Mouse (Mus musculus) midbrain, embryonic 14.5 days (tissue): ENCODE results near the gene Zfp82. TPM values are rescaled to one million over a fixed set of nuclear protein-coding genes. Genes with fewer than 3 reads are reported as not detected.

ENCODE experiments used
- ATAC-seq: fragments of 200-750 bp; cut with Nextera tagmentation; 2 replicates; pipeline ENCODE4 v1.8.0; 2017; ENCODE audit warnings: moderate number of reproducible peaks, moderate library complexity; ENCODE audit not compliant: low FRiP score, low TSS enrichment
- DNase-seq: peaks from one replicate; pipeline ENCODE4 v3.0.0-alpha.2; 2015
- H3K27ac ChIP-seq: fragments of 300-500 bp; sonication (generic); replicated peaks from 2 replicates; pipeline ENCODE4 v1.5.1; 2014; ENCODE audit warnings: mild to moderate bottlenecking, low read depth, low read length, moderate library complexity
- H3K27me3 ChIP-seq: fragments of 300-500 bp; sonication (generic); 2 replicates; pipeline ENCODE4 v1.6.1; 2014; ENCODE audit warnings: low read length, control low read depth, mixed read lengths; ENCODE audit not compliant: control insufficient read depth, insufficient read depth
- H3K36me3 ChIP-seq: fragments of 300-500 bp; sonication (generic); 2 replicates; pipeline ENCODE4 v1.6.1; 2014; ENCODE audit warnings: low read length, control low read depth; ENCODE audit not compliant: control insufficient read depth, insufficient read depth
- H3K4me1 ChIP-seq: fragments of 300-500 bp; sonication (generic); 2 replicates; pipeline ENCODE4 v1.6.1; 2014; ENCODE audit warnings: mild to moderate bottlenecking, antibody characterized with exemption, low read length, control low read depth; ENCODE audit not compliant: control insufficient read depth, insufficient read depth
- H3K4me2 ChIP-seq: fragments of 300-500 bp; sonication (generic); 2 replicates; pipeline ENCODE4 v1.6.1; 2014; ENCODE audit warnings: mild to moderate bottlenecking, low read length, moderate library complexity
- H3K4me3 ChIP-seq: fragments of 300-500 bp; sonication (generic); replicated peaks from 2 replicates; pipeline ENCODE4 v1.5.1; 2014; ENCODE audit warnings: low read depth, low read length
- H3K9ac ChIP-seq: fragments of 300-500 bp; sonication (generic); replicated peaks from 2 replicates; pipeline ENCODE4 v1.6.1; 2014; ENCODE audit warnings: mild to moderate bottlenecking, low read length, moderate library complexity
- H3K9me3 ChIP-seq: fragments of 300-500 bp; sonication (generic); 2 replicates; pipeline ENCODE4 v1.6.1; 2016; ENCODE audit warnings: low read length, control low read depth, mixed read lengths; ENCODE audit not compliant: control insufficient read depth
- WGBS: fragments of 180-500 bp; shearing (Covaris S2); extraction: QIAGEN DNeasy Blood & Tissue Kit; methylation state at CpG from one replicate; pipeline ENCODE4 v1.1.7; 2014; 5-methylcytosine and 5-hydroxymethylcytosine counted together
- polyA plus RNA-seq: library from polyadenylated mRNA; unstranded; fragments of >200 nt; fragmentation: Nextera tagmentation; extraction: Ambion mirVana; gene quantifications from 2 replicates; pipeline ENCODE4 v1.2.1, GENCODE M21; 2014

The Zfp82 gene
- polyA plus RNA-seq, 1 experiment from 2014 or later = 11.6 TPM

DNA sequence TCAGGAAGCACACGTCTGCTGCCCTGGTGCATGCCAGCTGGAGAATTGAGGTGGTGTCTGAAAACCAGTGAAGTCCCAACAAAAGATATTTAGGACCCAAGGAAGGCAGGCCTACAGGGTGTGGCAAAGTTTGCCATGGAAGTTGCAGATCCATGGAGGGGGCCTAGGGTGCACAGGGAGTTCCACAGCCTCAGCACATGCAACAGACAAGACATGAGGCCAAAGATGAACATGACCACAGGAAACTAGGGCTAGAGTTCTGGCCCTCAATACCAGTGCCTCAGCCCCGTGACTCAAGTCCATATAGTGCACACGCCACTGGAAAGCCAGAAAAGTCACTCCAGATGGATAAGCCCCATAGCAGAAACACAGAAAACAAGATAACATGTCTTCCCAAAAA lies 44.1 kb downstream of the Zfp82 start:
- WGBS = 88% methylated on average over 3 of the region's 3 CpGs
- Histone ChIP-seq H3K9me3 (no peaks in the 10 kb centered on the region), H3K4me3 (no peak overlapping the region), H3K9ac (no peak overlapping the region), H3K4me1 (no peaks in the 10 kb centered on the region), H3K27me3 (no peaks in the 10 kb centered on the region), H3K27ac (no peak overlapping the region), H3K36me3 (peaks cover 41% of the 10 kb centered on the region), H3K4me2 (no peak overlapping the region)
- no peak for DNase-seq
- no peak for ATAC-seq

DNA sequence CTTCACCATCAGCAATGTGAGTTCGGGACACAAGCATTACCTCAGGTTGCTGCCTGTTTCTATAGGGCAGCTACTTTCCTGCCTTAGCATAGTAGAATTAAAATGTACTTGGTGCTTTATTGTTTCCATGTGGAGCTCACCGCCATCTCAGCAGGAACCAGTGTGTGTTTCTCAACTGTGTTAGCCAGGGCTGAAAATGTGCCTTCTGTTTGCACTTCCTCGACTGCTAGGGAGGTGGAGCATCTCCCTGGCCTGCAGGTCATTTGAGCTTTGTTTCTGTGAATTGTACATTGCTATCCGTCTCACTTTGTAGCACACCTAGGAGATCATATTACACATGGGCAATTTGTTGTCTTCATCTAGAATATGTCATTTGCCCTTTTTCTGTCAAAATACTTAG lies 45.4 kb downstream of the Zfp82 start:
- Histone ChIP-seq H3K4me3 (no peak overlapping the region), H3K36me3 (peaks cover 54% of the 10 kb centered on the region), H3K4me1 (no peaks in the 10 kb centered on the region), H3K27me3 (no peaks in the 10 kb centered on the region), H3K27ac (no peak overlapping the region), H3K9me3 (no peaks in the 10 kb centered on the region), H3K9ac (no peak overlapping the region), H3K4me2 (no peak overlapping the region)
- no peak for DNase-seq
- 82% methylated on average over 4 of the region's 4 CpGs for WGBS
- ATAC-seq = no peak

DNA sequence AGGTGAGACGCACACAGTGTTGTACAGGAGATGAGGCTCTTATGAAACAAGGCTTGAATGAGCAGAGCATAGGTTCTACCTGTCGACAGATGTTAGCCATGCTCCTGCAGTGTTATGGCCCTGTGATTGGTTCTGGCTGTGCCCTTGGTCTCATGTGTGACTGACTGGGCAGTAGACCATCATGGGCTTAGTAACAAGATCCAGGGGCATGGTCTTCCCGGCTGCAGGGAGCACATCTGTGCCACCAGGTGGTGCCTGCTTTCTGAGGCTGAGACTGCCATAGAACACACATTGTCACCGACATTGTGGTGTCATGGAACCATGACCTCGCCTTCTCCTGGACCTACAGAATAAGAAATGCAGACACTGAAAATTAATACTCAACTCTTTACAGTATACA lies 47.3 kb downstream of the Zfp82 start:
- H3K9ac ChIP-seq = no peak overlapping the region
- DNase-seq (peak; percentile 7), ATAC-seq (no peak)
- H3K36me3 ChIP-seq = peaks cover 62% of the 10 kb centered on the region
- no peak overlapping the region for H3K27ac ChIP-seq
- H3K9me3 ChIP-seq = no peaks in the 10 kb centered on the region
- no peak overlapping the region for H3K4me2 ChIP-seq
- no peak overlapping the region for H3K4me3 ChIP-seq
- WGBS = 86% methylated on average over 5 of the region's 5 CpGs
- H3K27me3 ChIP-seq = no peaks in the 10 kb centered on the region
- no peaks in the 10 kb centered on the region for H3K4me1 ChIP-seq

DNA sequence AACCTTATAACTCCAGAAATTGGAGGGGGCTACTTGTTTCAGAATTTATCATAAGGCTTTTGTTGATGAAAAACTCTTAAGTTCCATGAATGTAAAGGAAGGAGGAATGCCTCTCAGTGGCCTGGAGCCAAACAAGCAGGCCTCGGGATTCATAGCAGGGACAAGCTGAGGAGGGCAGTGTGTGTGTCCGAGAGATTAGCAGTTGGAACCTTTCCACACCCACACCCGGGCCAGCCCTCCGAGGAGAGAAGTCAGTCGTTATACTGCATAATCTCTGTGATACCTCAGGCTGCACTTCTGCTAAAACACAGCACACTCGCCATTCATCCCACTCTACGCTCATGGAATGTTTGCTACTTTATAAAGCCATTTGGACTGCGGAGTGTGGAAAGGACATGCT lies 48.9 kb downstream of the Zfp82 start:
- no peak overlapping the region for H3K4me2 ChIP-seq
- H3K27me3 ChIP-seq = no peaks in the 10 kb centered on the region
- no peak overlapping the region for H3K4me3 ChIP-seq
- 93% methylated on average over 8 of the region's 8 CpGs for WGBS
- no peak overlapping the region for H3K27ac ChIP-seq
- no peaks in the 10 kb centered on the region for H3K9me3 ChIP-seq
- H3K9ac ChIP-seq = no peak overlapping the region
- no peak for DNase-seq
- H3K4me1 ChIP-seq = no peaks in the 10 kb centered on the region
- peaks cover 74% of the 10 kb centered on the region for H3K36me3 ChIP-seq
- no peak for ATAC-seq

DNA sequence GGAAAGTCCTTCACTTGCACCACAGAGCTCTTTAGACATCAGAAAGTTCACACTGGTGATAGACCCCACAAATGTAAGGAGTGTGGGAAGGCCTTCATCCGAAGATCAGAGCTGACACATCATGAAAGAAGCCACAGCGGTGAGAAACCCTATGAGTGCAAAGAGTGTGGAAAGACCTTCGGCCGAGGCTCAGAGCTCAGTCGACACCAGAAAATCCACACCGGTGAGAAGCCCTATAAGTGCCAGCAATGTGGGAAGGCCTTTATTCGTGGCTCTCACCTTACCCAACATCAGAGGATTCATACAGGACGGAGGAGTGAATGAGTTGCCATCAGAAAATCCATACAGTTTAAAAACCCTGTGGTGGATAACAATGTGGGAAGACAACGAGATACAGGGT lies 49.4 kb downstream of the Zfp82 start:
- H3K36me3 ChIP-seq = peaks cover 77% of the 10 kb centered on the region

DNA sequence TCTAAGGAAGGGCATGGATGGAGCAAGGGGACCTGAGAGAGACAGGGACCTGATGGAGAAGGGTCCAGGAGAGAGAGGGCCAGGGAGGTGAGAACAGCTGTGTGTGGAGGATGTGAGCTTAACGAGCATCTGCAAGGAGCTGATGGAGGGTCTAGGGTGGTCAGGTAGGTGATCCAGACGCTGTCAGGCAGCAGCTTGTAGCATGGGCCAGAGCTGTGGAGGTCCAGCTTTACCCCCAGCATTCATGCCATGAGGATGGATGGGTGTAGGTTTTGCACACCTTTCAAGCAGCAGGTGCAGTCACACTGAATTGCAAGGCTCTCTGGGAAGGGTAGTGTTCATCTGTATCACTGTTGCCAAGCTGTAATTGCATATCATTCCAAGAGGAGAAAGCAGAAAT lies 53.2 kb downstream of the Zfp82 start:
- WGBS = 94% methylated on average over 2 of the region's 2 CpGs
- Histone ChIP-seq H3K9me3 (no peaks in the 10 kb centered on the region), H3K4me2 (no peak overlapping the region), H3K36me3 (peaks cover 76% of the 10 kb centered on the region), H3K9ac (no peak overlapping the region), H3K27ac (no peak overlapping the region), H3K4me3 (no peak overlapping the region), H3K27me3 (no peaks in the 10 kb centered on the region), H3K4me1 (no peaks in the 10 kb centered on the region)
- no peak for DNase-seq
- ATAC-seq = no peak

More for the DNA sequence above, 49.4 kb downstream of the Zfp82 start:
- Histone ChIP-seq H3K9me3 (no peaks in the 10 kb centered on the region), H3K27ac (no peak overlapping the region), H3K4me1 (no peaks in the 10 kb centered on the region), H3K9ac (no peak overlapping the region), H3K4me3 (no peak overlapping the region), H3K4me2 (no peak overlapping the region), H3K27me3 (no peaks in the 10 kb centered on the region)
- ATAC-seq (no peak), DNase-seq (no peak)
- 97% methylated on average over 9 of the region's 9 CpGs for WGBS

DNA sequence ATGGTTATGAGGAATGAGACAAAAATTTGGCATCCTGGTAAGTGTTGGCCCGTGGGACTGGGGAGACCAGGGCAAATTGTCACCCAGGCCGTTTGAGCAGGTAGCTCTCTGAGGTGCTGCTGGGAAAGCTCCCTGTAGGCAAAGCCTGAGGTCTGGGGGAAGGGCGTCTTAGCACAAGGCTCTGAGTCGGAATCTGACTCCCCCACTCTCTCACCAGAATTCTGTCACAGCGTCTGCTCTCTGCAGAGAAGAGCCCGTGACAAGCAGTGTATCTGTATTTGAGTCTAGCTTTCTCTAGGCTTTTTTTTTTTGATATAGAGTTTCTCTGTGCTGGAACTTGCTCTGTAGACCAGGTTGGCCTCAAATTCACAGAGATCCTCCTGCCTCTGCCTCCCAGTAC lies 55.5 kb downstream of the Zfp82 start:
- Histone ChIP-seq H3K27me3 (no peaks in the 10 kb centered on the region), H3K4me1 (no peaks in the 10 kb centered on the region), H3K27ac (no peak overlapping the region), H3K9me3 (no peaks in the 10 kb centered on the region), H3K9ac (no peak overlapping the region), H3K4me2 (no peak overlapping the region), H3K4me3 (no peak overlapping the region), H3K36me3 (peaks cover 63% of the 10 kb centered on the region)
- DNase-seq (no peak), ATAC-seq (no peak)
- WGBS = 94% methylated on average over 6 of the region's 6 CpGs

DNA sequence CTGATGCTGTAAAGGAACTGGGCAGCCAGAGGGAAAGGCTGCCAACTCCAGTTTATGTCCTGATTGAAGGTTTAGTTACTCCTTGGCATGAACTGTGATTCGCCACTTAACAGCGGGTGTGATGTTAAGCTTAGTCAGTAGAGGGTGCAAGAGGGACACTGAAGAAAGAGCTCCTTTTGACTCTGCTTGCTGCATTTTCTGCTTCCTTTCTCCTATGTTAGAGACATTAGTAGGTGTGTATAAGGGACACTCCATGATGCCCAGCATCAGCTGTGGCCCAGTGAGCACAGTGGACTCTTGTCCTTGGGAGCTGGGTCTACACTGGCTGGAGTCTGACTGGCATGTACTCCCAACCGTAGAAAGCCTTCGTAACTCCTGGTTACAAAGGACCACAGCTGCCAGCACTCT lies 59.7 kb downstream of the Zfp82 start:
- ATAC-seq (no peak), DNase-seq (peak; percentile 83)
- H3K9ac ChIP-seq = no peak overlapping the region
- H3K4me1 ChIP-seq = peaks cover 7% of the 10 kb centered on the region; the same call in 1 of the 2 replicates
- WGBS = 78% methylated on average over 4 of the region's 4 CpGs
- H3K27ac ChIP-seq = no peak overlapping the region; the same call in 1 of the 2 replicates
- no peak overlapping the region for H3K4me3 ChIP-seq
- H3K36me3 ChIP-seq = peaks cover 44% of the 10 kb centered on the region
- no peaks in the 10 kb centered on the region for H3K27me3 ChIP-seq
- H3K4me2 ChIP-seq = no peak overlapping the region
- no peaks in the 10 kb centered on the region for H3K9me3 ChIP-seq

DNA sequence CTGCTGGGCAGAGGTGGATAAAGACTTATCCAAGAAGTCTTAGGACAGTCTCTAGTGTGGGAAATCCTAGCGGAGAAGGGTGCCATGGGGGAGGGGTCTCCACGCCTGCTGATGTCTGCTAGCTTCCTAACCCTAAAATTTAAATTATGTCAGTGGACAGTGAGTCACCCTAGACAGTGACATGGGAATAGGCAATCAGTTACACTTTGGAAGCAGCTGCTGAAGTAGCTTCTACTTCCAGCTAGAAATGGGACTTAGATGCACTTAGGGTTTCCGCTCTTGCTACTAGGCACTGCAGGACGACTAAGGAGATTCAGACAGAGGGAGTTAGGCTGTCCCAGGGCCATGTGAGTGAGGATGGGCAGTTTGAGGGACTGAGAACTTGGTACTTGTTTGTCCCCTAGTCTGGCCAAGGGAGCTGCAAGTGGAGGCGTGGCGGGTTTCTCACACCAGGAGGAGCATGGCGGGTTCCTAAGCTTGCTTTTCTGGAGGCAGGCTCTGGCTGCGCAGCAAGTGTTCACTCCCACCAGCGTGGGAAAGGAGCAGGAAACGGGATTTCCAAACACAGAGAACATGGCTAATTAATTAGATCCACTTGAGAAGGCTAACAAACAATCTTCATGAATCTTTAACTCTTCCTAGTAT lies 62.0 kb downstream of the Zfp82 start:
- Histone ChIP-seq H3K9ac (no peak overlapping the region), H3K4me1 (peaks cover 7% of the 10 kb centered on the region; the same call in 1 of the 2 replicates), H3K27me3 (no peaks in the 10 kb centered on the region), H3K4me2 (no peak overlapping the region), H3K36me3 (peaks cover 36% of the 10 kb centered on the region), H3K27ac (0 out of 2 replicates have a peak overlapping the region, but pooled peaks have one; percentile 13), H3K4me3 (no peak overlapping the region), H3K9me3 (no peaks in the 10 kb centered on the region)
- WGBS = 85% methylated on average over 10 of the region's 10 CpGs
- peak; percentile 2 for DNase-seq
- ATAC-seq = no peak
